Mouse (Mus musculus): Measurements from ENCODE around the gene Mbd6.

DNA sequence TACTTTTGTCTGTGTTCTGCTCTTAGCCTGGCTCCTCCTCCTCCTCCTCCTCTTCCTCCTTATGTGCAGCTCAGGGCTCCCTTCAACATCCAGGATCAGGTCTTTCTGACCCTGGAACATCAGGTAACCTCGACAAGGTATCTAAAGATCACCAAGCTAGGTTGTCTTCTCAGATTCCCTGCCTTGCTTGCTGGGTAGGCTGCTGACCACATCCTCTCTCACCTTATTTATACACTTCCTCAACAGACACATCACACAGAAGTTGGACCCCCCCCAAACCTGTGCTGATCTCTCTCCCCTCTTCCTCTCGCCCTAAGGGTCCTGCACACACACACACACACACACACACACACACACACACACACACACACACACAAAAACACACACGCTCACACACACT is 32.8 kb upstream of the Mbd6 start, which contains the start of gene Arhgap9:
- TF ChIP-seq CTCF (IDR thresholded peaks at IDR 0.05; ENCODE audit: borderline replicate concordance, insufficient read depth, low read length) (no peak), POLR2A (IDR thresholded peaks at IDR 0.05; ENCODE audit: low read depth, low read length) (no peak)

All from embryonic fibroblast, embryonic 13.5 days (primary cell).